Mouse (Mus musculus): ENCODE data around the gene S100a7a. TPM values are rescaled to one million over a fixed set of nuclear protein-coding genes. Genes with fewer than 3 reads are reported as not detected.

S100a7a gene
- not detected in 2 replicates for polyA plus RNA-seq (2014; fragmentation: Nextera tagmentation; extraction: Ambion mirVana)

DNA sequence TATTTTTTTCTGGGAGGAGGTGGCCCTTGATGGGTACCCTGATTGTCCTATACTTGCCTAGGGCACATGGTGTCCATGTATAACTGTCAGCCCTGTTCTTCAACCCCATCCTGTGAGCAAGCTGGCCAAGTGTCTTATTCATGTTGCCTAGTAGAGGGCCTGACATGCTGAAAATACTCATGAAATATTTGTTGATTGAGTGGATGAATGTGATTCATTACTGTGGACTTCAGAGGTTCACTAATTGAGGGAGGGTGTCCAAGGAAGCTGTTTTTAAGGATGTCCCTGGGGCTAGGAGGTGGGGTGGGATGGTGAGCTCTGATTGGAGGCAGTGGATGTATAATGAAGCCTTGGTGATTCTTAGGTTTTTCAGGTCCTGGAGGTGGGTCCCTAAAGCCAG is at the start of gene S100a7a:
Gene S100a7a, plus strand, starts transcription at position 301 of the 400 bp plus-strand sequence.
- Histone ChIP-seq H3K4me1 (ENCODE audit: control insufficient read depth, insufficient read depth, low read length) (no peaks in the 10 kb centered on the region), H3K27ac (ENCODE audit: low read depth, low read length) (no peak within 1 kb of the TSS), H3K9me3 (ENCODE audit: control insufficient read depth, low read length) (no peaks in the 10 kb centered on the region), H3K9ac (ENCODE audit: low read length) (no peak within 1 kb of the TSS), H3K36me3 (ENCODE audit: control insufficient read depth, insufficient read depth, low read length) (no peaks in the 10 kb centered on the region), H3K27me3 (ENCODE audit: control insufficient read depth, insufficient read depth, low read length) (no peaks in the 10 kb centered on the region), H3K4me2 (ENCODE audit: low read depth) (no peak within 1 kb of the TSS), H3K4me3 (ENCODE audit: low read depth, low read length) (no peak within 1 kb of the TSS)
- ATAC-seq (ENCODE audit: insufficient read depth, low FRiP score, low TSS enrichment) (no peak), DNase-seq (ENCODE audit: low spot score) (no peak)

GRCm38 (mm10) chr3:90604416-90604815 is 49.4 kb upstream of the S100a7a start:
- Histone ChIP-seq H3K9me3 (ENCODE audit: control insufficient read depth, low read length) (no peaks in the 10 kb centered on the region), H3K36me3 (ENCODE audit: control insufficient read depth, insufficient read depth, low read length) (no peaks in the 10 kb centered on the region), H3K27me3 (ENCODE audit: control insufficient read depth, insufficient read depth, low read length) (no peaks in the 10 kb centered on the region), H3K4me1 (ENCODE audit: control insufficient read depth, insufficient read depth, low read length) (no peaks in the 10 kb centered on the region), H3K27ac (ENCODE audit: low read depth, low read length) (no peak overlapping the region), H3K9ac (ENCODE audit: low read length) (no peak overlapping the region), H3K4me2 (ENCODE audit: low read depth) (no peak overlapping the region), H3K4me3 (ENCODE audit: low read depth, low read length) (no peak overlapping the region)
- ATAC-seq (ENCODE audit: insufficient read depth, low FRiP score, low TSS enrichment) (no peak), DNase-seq (ENCODE audit: low spot score) (peak; percentile 36)
- 80% methylated on average over 4 of the region's 4 CpGs for WGBS

DNA sequence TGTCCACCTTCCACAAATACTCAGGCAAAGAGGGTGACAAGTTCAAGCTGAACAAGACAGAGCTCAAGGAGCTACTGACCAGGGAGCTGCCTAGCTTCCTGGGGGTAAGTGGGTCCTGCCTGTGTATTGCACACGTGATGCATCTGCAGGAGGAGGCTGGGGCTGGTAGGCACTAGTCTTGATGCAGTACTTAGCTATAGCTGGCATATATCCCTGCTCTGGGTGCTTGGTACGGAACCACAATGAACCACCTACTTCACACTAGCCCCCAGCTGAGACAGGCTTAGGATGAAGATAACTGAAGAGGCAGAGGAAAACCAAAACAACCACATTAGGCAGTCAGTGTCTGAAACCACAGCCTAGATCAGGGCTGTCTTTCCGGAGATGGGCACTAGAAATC is 48.8 kb upstream of the S100a7a start:
- no peak for DNase-seq (ENCODE audit: low spot score)
- no peak overlapping the region for H3K9ac ChIP-seq (ENCODE audit: low read length)
- no peak overlapping the region for H3K4me3 ChIP-seq (ENCODE audit: low read depth, low read length)
- H3K36me3 ChIP-seq (ENCODE audit: control insufficient read depth, insufficient read depth, low read length) = no peaks in the 10 kb centered on the region
- no peak for ATAC-seq (ENCODE audit: insufficient read depth, low FRiP score, low TSS enrichment)
- H3K9me3 ChIP-seq (ENCODE audit: control insufficient read depth, low read length) = no peaks in the 10 kb centered on the region
- H3K4me1 ChIP-seq (ENCODE audit: control insufficient read depth, insufficient read depth, low read length) = no peaks in the 10 kb centered on the region
- H3K4me2 ChIP-seq (ENCODE audit: low read depth) = no peak overlapping the region
- H3K27me3 ChIP-seq (ENCODE audit: control insufficient read depth, insufficient read depth, low read length) = no peaks in the 10 kb centered on the region
- 84% methylated on average over 3 of the region's 3 CpGs for WGBS
- H3K27ac ChIP-seq (ENCODE audit: low read depth, low read length) = no peak overlapping the region

GRCm38 (mm10) chr3:90605736-90606135 is 48.1 kb upstream of the S100a7a start:
- Histone ChIP-seq H3K27ac (ENCODE audit: low read depth, low read length) (no peak overlapping the region), H3K9me3 (ENCODE audit: control insufficient read depth, low read length) (no peaks in the 10 kb centered on the region), H3K4me3 (ENCODE audit: low read depth, low read length) (no peak overlapping the region), H3K9ac (ENCODE audit: low read length) (no peak overlapping the region), H3K4me2 (ENCODE audit: low read depth) (no peak overlapping the region), H3K27me3 (ENCODE audit: control insufficient read depth, insufficient read depth, low read length) (no peaks in the 10 kb centered on the region), H3K36me3 (ENCODE audit: control insufficient read depth, insufficient read depth, low read length) (no peaks in the 10 kb centered on the region), H3K4me1 (ENCODE audit: control insufficient read depth, insufficient read depth, low read length) (no peaks in the 10 kb centered on the region)
- no peak for DNase-seq (ENCODE audit: low spot score)
- 90% methylated on average over 2 of the region's 2 CpGs for WGBS
- no peak for ATAC-seq (ENCODE audit: insufficient read depth, low FRiP score, low TSS enrichment)

DNA sequence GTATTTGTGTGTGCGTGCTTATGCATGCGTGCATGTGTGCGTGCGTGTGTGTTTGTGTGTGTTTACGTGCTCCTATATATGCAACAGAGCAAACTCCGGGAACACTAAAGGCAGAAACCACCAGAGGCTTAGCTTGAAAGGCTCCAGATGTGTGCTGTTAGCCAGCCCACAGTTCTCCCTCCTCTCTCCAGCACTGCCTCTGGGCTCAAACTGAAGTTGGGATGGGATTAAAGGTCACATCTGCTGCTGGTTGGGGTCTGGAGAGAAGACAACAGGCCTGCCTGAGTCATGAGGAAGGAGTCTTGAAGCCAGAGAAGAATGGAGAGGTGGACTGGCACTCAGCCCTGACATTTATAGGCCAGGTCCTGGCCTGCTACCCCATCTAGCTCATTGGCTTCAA is 47.6 kb upstream of the S100a7a start:
- Histone ChIP-seq H3K4me1 (ENCODE audit: control insufficient read depth, insufficient read depth, low read length) (no peaks in the 10 kb centered on the region), H3K9ac (ENCODE audit: low read length) (no peak overlapping the region), H3K4me2 (ENCODE audit: low read depth) (no peak overlapping the region), H3K4me3 (ENCODE audit: low read depth, low read length) (no peak overlapping the region), H3K9me3 (ENCODE audit: control insufficient read depth, low read length) (no peaks in the 10 kb centered on the region), H3K27ac (ENCODE audit: low read depth, low read length) (no peak overlapping the region), H3K36me3 (ENCODE audit: control insufficient read depth, insufficient read depth, low read length) (no peaks in the 10 kb centered on the region), H3K27me3 (ENCODE audit: control insufficient read depth, insufficient read depth, low read length) (no peaks in the 10 kb centered on the region)
- 92% methylated on average over 6 of the region's 6 CpGs for WGBS
- DNase-seq (ENCODE audit: low spot score) (no peak), ATAC-seq (ENCODE audit: insufficient read depth, low FRiP score, low TSS enrichment) (no peak)

GRCm38 (mm10) chr3:90607361-90607760 is 46.5 kb upstream of the S100a7a start:
- no peaks in the 10 kb centered on the region for H3K36me3 ChIP-seq (ENCODE audit: control insufficient read depth, insufficient read depth, low read length)
- no peak overlapping the region for H3K9ac ChIP-seq (ENCODE audit: low read length)
- H3K9me3 ChIP-seq (ENCODE audit: control insufficient read depth, low read length) = no peaks in the 10 kb centered on the region
- H3K4me2 ChIP-seq (ENCODE audit: low read depth) = no peak overlapping the region
- no peaks in the 10 kb centered on the region for H3K27me3 ChIP-seq (ENCODE audit: control insufficient read depth, insufficient read depth, low read length)
- H3K27ac ChIP-seq (ENCODE audit: low read depth, low read length) = no peak overlapping the region
- DNase-seq (ENCODE audit: low spot score) (no peak), ATAC-seq (ENCODE audit: insufficient read depth, low FRiP score, low TSS enrichment) (no peak)
- 97% methylated on average over 3 of the region's 3 CpGs for WGBS
- H3K4me3 ChIP-seq (ENCODE audit: low read depth, low read length) = no peak overlapping the region
- no peaks in the 10 kb centered on the region for H3K4me1 ChIP-seq (ENCODE audit: control insufficient read depth, insufficient read depth, low read length)

- Histone ChIP-seq H3K4me2 (ENCODE audit: low read depth) (no peak within 1 kb of the TSS), H3K27me3 (ENCODE audit: control insufficient read depth, insufficient read depth, low read length) (no peaks in the 10 kb centered on the region), H3K36me3 (ENCODE audit: control insufficient read depth, insufficient read depth, low read length) (no peaks in the 10 kb centered on the region), H3K4me3 (ENCODE audit: low read depth, low read length) (no peak within 1 kb of the TSS), H3K9me3 (ENCODE audit: control insufficient read depth, low read length) (no peaks in the 10 kb centered on the region), H3K27ac (ENCODE audit: low read depth, low read length) (no peak within 1 kb of the TSS), H3K4me1 (ENCODE audit: control insufficient read depth, insufficient read depth, low read length) (no peaks in the 10 kb centered on the region), H3K9ac (ENCODE audit: low read length) (no peak within 1 kb of the TSS)
- WGBS = 66% methylated on average over 3 of the region's 3 CpGs
- ATAC-seq (ENCODE audit: insufficient read depth, low FRiP score, low TSS enrichment) (no peak), DNase-seq (ENCODE audit: low spot score) (no peak)
Measured at GRCm38 (mm10) chr3:90608223-90608622, 45.6 kb upstream of the S100a7a start, which contains the start of gene S100a5. TSS of gene S100a5 (plus strand) at chr3:90608523.

DNA sequence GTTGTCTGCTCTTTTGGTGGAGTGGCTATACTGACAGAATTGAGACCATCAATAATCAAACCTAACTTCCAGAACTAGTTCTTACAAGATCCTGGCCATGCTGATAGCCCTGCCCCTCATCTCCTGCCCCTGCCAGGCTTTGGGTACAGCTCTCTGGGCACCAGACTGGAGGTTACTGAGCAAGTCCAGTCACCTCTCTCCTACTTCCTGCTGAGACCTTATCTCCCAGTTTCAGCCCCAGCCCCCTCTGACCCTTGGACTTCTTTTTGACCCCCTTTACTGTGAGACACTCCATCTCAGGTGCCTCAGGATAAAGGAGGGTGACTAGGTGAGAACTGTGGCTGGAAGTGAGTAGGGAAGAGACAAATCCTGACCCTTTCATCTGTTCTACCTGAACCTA is 44.7 kb upstream of the S100a7a start:
- H3K4me2 ChIP-seq (ENCODE audit: low read depth) = no peak overlapping the region
- DNase-seq (ENCODE audit: low spot score) (no peak), ATAC-seq (ENCODE audit: insufficient read depth, low FRiP score, low TSS enrichment) (no peak)
- H3K4me3 ChIP-seq (ENCODE audit: low read depth, low read length) = no peak overlapping the region
- H3K36me3 ChIP-seq (ENCODE audit: control insufficient read depth, insufficient read depth, low read length) = no peaks in the 10 kb centered on the region
- H3K9ac ChIP-seq (ENCODE audit: low read length) = no peak overlapping the region
- no peaks in the 10 kb centered on the region for H3K4me1 ChIP-seq (ENCODE audit: control insufficient read depth, insufficient read depth, low read length)
- no peaks in the 10 kb centered on the region for H3K27me3 ChIP-seq (ENCODE audit: control insufficient read depth, insufficient read depth, low read length)
- H3K9me3 ChIP-seq (ENCODE audit: control insufficient read depth, low read length) = no peaks in the 10 kb centered on the region
- H3K27ac ChIP-seq (ENCODE audit: low read depth, low read length) = no peak overlapping the region

DNA sequence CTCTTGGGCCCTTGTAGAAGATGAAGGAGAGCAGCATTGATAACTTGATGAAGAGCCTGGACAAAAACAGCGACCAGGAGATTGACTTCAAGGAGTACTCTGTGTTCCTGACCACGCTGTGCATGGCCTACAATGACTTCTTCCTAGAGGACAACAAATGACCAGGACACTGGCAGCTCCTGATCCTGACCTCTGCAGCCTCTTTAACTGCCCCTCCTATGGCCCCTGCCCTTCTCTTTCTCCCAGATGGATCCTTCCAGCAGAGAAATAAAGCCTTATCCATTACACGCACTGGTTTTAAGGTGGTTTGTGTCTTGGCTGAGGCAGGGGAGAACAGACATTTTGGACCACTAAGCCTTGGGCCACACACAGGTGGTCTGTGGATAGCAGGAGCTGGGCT is 42.3 kb upstream of the S100a7a start:
- ATAC-seq (ENCODE audit: insufficient read depth, low FRiP score, low TSS enrichment) = no peak
- Histone ChIP-seq H3K36me3 (ENCODE audit: control insufficient read depth, insufficient read depth, low read length) (no peaks in the 10 kb centered on the region), H3K4me2 (ENCODE audit: low read depth) (no peak overlapping the region), H3K9ac (ENCODE audit: low read length) (no peak overlapping the region), H3K4me1 (ENCODE audit: control insufficient read depth, insufficient read depth, low read length) (no peaks in the 10 kb centered on the region), H3K4me3 (ENCODE audit: low read depth, low read length) (no peak overlapping the region), H3K27ac (ENCODE audit: low read depth, low read length) (no peak overlapping the region), H3K9me3 (ENCODE audit: control insufficient read depth, low read length) (no peaks in the 10 kb centered on the region), H3K27me3 (ENCODE audit: control insufficient read depth, insufficient read depth, low read length) (no peaks in the 10 kb centered on the region)
- DNase-seq (ENCODE audit: low spot score) = no peak
- WGBS = 82% methylated on average over 3 of the region's 3 CpGs
